Mouse (Mus musculus): ENCODE data around the gene Tgm1. TPM values are rescaled to one million over a fixed set of nuclear protein-coding genes. Genes with fewer than 3 reads are reported as not detected.

Gene Tgm1
- polyA plus RNA-seq, 1 experiment from 2014 or later: 2.1 TPM

- H3K4me1 ChIP-seq (ENCODE audit: control insufficient read depth, insufficient read depth, low read length): peaks cover 6% of the 10 kb centered on the region; the same call in 1 of the 2 replicates
- H3K4me2 ChIP-seq (ENCODE audit: low read depth, severe bottlenecking): peak overlapping the region; percentile 66; the same call in 1 of the 2 replicates
- no peak overlapping the region for H3K27ac ChIP-seq (replicated peaks; ENCODE audit: low read depth, low read length)
- no peaks in the 10 kb centered on the region for H3K9me3 ChIP-seq (ENCODE audit: control insufficient read depth, low read length)
- no peaks in the 10 kb centered on the region for H3K27me3 ChIP-seq (ENCODE audit: control insufficient read depth, insufficient read depth, low read length)
- no peaks in the 10 kb centered on the region for H3K36me3 ChIP-seq (ENCODE audit: control insufficient read depth, insufficient read depth, low read length)
- 78% methylated on average over 6 of the region's 6 CpGs for WGBS
- no peak overlapping the region for H3K9ac ChIP-seq (ENCODE audit: low read length)
- peak overlapping the region; percentile 73 for H3K4me3 ChIP-seq (ENCODE audit: low read depth, low read length)
- no peak for ATAC-seq (ENCODE audit: insufficient number of reproducible peaks, low FRiP score, low TSS enrichment, low read depth)
- no peak for DNase-seq (ENCODE audit: low spot score)
These were observed 7.3 kb upstream of the Tgm1 start for GRCm38 (mm10) chr14:55721076-55721475.

DNA sequence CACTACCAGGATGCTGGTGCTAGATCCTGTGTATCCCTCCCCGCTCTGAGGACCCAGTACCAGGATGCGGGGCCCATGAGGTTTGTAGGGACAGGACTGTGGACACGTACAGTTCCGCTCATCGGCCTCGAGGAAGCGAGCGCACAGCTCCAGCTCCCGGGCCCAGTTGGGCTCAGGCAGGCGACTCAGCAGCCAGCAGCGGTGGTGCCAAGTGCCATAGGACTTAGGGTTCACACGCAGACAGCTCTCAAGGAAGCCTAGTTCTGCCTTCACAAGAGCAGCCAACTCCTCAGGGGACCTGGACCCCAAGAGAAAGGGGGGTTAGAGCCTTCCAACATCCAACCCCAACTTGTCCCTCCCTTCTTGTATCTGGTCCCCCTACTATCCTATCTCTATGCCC, 6.9 kb upstream of the Tgm1 start:
- WGBS: 93% methylated on average over 12 of the region's 12 CpGs
- ATAC-seq (ENCODE audit: insufficient number of reproducible peaks, low FRiP score, low TSS enrichment, low read depth) (no peak), DNase-seq (ENCODE audit: low spot score) (no peak)
- Histone ChIP-seq H3K4me3 (ENCODE audit: low read depth, low read length) (no peak overlapping the region; the same call in 1 of the 2 replicates), H3K4me2 (ENCODE audit: low read depth, severe bottlenecking) (no peak overlapping the region), H3K9me3 (ENCODE audit: control insufficient read depth, low read length) (no peaks in the 10 kb centered on the region), H3K36me3 (ENCODE audit: control insufficient read depth, insufficient read depth, low read length) (no peaks in the 10 kb centered on the region), H3K9ac (ENCODE audit: low read length) (no peak overlapping the region), H3K27ac (replicated peaks; ENCODE audit: low read depth, low read length) (no peak overlapping the region), H3K27me3 (ENCODE audit: control insufficient read depth, insufficient read depth, low read length) (no peaks in the 10 kb centered on the region), H3K4me1 (ENCODE audit: control insufficient read depth, insufficient read depth, low read length) (peaks cover 6% of the 10 kb centered on the region; the same call in 1 of the 2 replicates)

DNA sequence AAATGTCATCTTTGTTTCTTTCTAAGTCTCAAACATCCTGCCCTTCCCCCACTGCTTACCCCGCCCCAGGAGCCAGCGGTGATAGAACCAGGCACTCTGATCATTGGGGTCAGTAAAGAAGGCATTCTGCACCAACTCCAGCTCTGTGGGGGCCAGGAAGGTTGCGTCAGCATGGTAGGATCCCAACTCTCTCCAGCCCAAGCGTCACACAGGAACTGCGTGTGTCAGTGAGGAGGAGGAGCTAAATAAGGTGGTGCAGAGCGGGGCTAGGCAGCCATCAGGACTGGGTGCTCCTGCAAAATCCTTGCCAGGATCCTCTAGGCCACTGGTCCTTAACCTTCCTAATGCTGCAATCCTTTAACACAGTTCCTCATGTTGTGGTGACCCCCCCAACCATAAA, 6.0 kb upstream of the Tgm1 start:
- Histone ChIP-seq H3K4me2 (ENCODE audit: low read depth, severe bottlenecking) (no peak overlapping the region), H3K4me1 (ENCODE audit: control insufficient read depth, insufficient read depth, low read length) (peaks cover 6% of the 10 kb centered on the region; the same call in 1 of the 2 replicates), H3K27me3 (ENCODE audit: control insufficient read depth, insufficient read depth, low read length) (no peaks in the 10 kb centered on the region), H3K36me3 (ENCODE audit: control insufficient read depth, insufficient read depth, low read length) (no peaks in the 10 kb centered on the region), H3K27ac (replicated peaks; ENCODE audit: low read depth, low read length) (no peak overlapping the region), H3K9ac (ENCODE audit: low read length) (no peak overlapping the region), H3K9me3 (ENCODE audit: control insufficient read depth, low read length) (no peaks in the 10 kb centered on the region), H3K4me3 (ENCODE audit: low read depth, low read length) (no peak overlapping the region)
- 83% methylated on average over 6 of the region's 6 CpGs for WGBS
- no peak for DNase-seq (ENCODE audit: low spot score)
- no peak for ATAC-seq (ENCODE audit: insufficient number of reproducible peaks, low FRiP score, low TSS enrichment, low read depth)

- WGBS: 81% methylated on average over 8 of the region's 8 CpGs
- Histone ChIP-seq H3K4me1 (ENCODE audit: control insufficient read depth, insufficient read depth, low read length) (peaks cover 6% of the 10 kb centered on the region; the same call in 1 of the 2 replicates), H3K9me3 (ENCODE audit: control insufficient read depth, low read length) (no peaks in the 10 kb centered on the region), H3K36me3 (ENCODE audit: control insufficient read depth, insufficient read depth, low read length) (no peaks in the 10 kb centered on the region), H3K4me3 (ENCODE audit: low read depth, low read length) (no peak overlapping the region), H3K27me3 (ENCODE audit: control insufficient read depth, insufficient read depth, low read length) (peaks cover 7% of the 10 kb centered on the region), H3K27ac (replicated peaks; ENCODE audit: low read depth, low read length) (no peak overlapping the region), H3K4me2 (ENCODE audit: low read depth, severe bottlenecking) (no peak overlapping the region), H3K9ac (ENCODE audit: low read length) (no peak overlapping the region)
- ATAC-seq (ENCODE audit: insufficient number of reproducible peaks, low FRiP score, low TSS enrichment, low read depth) (no peak), DNase-seq (ENCODE audit: low spot score) (no peak)
These were observed 3.2 kb upstream of the Tgm1 start for GRCm38 (mm10) chr14:55716884-55717283.

DNA sequence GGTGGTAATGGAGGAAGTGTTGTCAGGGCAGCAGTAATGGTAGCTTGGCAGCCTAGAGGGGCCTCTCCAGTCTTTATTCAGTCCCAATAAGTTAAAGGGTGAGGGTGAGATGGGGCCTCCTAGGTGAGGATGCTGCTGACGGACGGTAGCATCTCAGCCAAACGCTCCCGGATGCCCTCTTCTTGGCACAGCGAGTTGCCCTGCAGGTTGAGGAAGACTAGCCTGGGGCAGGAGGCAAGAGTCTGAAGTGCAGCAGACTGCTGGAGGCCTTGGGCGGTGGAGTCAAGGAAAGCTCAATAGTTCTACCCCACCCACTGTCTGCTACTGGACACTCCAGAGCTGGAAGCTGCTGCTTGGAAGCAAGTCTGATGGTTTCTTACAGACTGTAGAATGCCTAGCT, 2.5 kb upstream of the Tgm1 start:
- H3K9ac ChIP-seq (ENCODE audit: low read length): no peak overlapping the region
- H3K4me3 ChIP-seq (ENCODE audit: low read depth, low read length): no peak overlapping the region
- peaks cover 7% of the 10 kb centered on the region for H3K27me3 ChIP-seq (ENCODE audit: control insufficient read depth, insufficient read depth, low read length)
- no peaks in the 10 kb centered on the region for H3K36me3 ChIP-seq (ENCODE audit: control insufficient read depth, insufficient read depth, low read length)
- no peak overlapping the region for H3K4me2 ChIP-seq (ENCODE audit: low read depth, severe bottlenecking)
- no peaks in the 10 kb centered on the region for H3K9me3 ChIP-seq (ENCODE audit: control insufficient read depth, low read length)
- ATAC-seq (ENCODE audit: insufficient number of reproducible peaks, low FRiP score, low TSS enrichment, low read depth) (no peak), DNase-seq (ENCODE audit: low spot score) (no peak)
- WGBS: 92% methylated on average over 6 of the region's 6 CpGs
- no peak overlapping the region for H3K27ac ChIP-seq (replicated peaks; ENCODE audit: low read depth, low read length)
- peaks cover 4% of the 10 kb centered on the region; the same call in 1 of the 2 replicates for H3K4me1 ChIP-seq (ENCODE audit: control insufficient read depth, insufficient read depth, low read length)

DNA sequence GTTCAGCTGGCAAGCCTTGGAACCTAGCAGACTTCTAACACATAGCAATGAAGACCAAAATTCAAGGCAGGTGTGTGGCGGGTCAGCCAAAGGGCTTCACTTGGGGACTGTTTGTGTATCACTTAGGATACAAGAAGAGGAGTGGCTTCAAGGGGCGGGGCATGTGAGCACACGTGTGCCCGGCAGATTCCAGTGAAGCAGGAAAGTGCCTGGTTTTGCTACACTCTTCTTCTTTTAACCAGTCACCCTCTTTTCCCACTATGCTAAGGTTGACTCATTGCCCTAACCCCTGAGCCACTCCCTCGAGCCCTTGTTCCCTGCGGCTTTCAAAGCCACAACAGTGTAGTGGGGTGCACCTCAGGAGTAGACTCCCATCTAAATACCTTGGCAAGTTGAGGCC, 1.2 kb upstream of the Tgm1 start:
- Histone ChIP-seq H3K36me3 (ENCODE audit: control insufficient read depth, insufficient read depth, low read length) (no peaks in the 10 kb centered on the region), H3K4me1 (ENCODE audit: control insufficient read depth, insufficient read depth, low read length) (no peaks in the 10 kb centered on the region), H3K4me3 (ENCODE audit: low read depth, low read length) (no peak overlapping the region), H3K27ac (replicated peaks; ENCODE audit: low read depth, low read length) (no peak overlapping the region), H3K27me3 (ENCODE audit: control insufficient read depth, insufficient read depth, low read length) (peaks cover 7% of the 10 kb centered on the region), H3K9ac (ENCODE audit: low read length) (no peak overlapping the region), H3K4me2 (ENCODE audit: low read depth, severe bottlenecking) (no peak overlapping the region), H3K9me3 (ENCODE audit: control insufficient read depth, low read length) (no peaks in the 10 kb centered on the region)
- WGBS: 37% methylated on average over 6 of the region's 6 CpGs
- no peak for DNase-seq (ENCODE audit: low spot score)
- ATAC-seq (ENCODE audit: insufficient number of reproducible peaks, low FRiP score, low TSS enrichment, low read depth): no peak

GRCm38 (mm10) chr14:55713007-55713728, 558 bp downstream of the Tgm1 start:
- peak overlapping the region; percentile 18; the same call in 1 of the 2 replicates for H3K4me2 ChIP-seq (ENCODE audit: low read depth, severe bottlenecking)
- DNase-seq (ENCODE audit: low spot score) (peak; percentile 29), ATAC-seq (ENCODE audit: insufficient number of reproducible peaks, low FRiP score, low TSS enrichment, low read depth) (0 out of 2 replicates have a peak, but pooled peaks have one; percentile 22)
- H3K27me3 ChIP-seq (ENCODE audit: control insufficient read depth, insufficient read depth, low read length): peaks cover 7% of the 10 kb centered on the region
- no peak overlapping the region for H3K9ac ChIP-seq (ENCODE audit: low read length)
- WGBS: 9% methylated on average over 25 of the region's 25 CpGs
- H3K4me1 ChIP-seq (ENCODE audit: control insufficient read depth, insufficient read depth, low read length): no peaks in the 10 kb centered on the region
- no peak overlapping the region for H3K4me3 ChIP-seq (ENCODE audit: low read depth, low read length)
- H3K36me3 ChIP-seq (ENCODE audit: control insufficient read depth, insufficient read depth, low read length): no peaks in the 10 kb centered on the region
- H3K27ac ChIP-seq (replicated peaks; ENCODE audit: low read depth, low read length): no peak overlapping the region
- no peaks in the 10 kb centered on the region for H3K9me3 ChIP-seq (ENCODE audit: control insufficient read depth, low read length)

GRCm38 (mm10) chr14:55711786-55712185, 1.9 kb downstream of the Tgm1 start:
- Histone ChIP-seq H3K27ac (replicated peaks; ENCODE audit: low read depth, low read length) (no peak overlapping the region), H3K4me2 (ENCODE audit: low read depth, severe bottlenecking) (no peak overlapping the region)
- no peak for DNase-seq (ENCODE audit: low spot score)

More at GRCm38 (mm10) chr14:55711786-55712185, 1.9 kb downstream of the Tgm1 start:
- Histone ChIP-seq H3K4me1 (ENCODE audit: control insufficient read depth, insufficient read depth, low read length) (no peaks in the 10 kb centered on the region), H3K9ac (ENCODE audit: low read length) (no peak overlapping the region), H3K36me3 (ENCODE audit: control insufficient read depth, insufficient read depth, low read length) (no peaks in the 10 kb centered on the region), H3K4me3 (ENCODE audit: low read depth, low read length) (no peak overlapping the region), H3K27me3 (ENCODE audit: control insufficient read depth, insufficient read depth, low read length) (peaks cover 7% of the 10 kb centered on the region), H3K9me3 (ENCODE audit: control insufficient read depth, low read length) (no peaks in the 10 kb centered on the region)
- 83% methylated on average over 7 of the region's 7 CpGs for WGBS
- no peak for ATAC-seq (ENCODE audit: insufficient number of reproducible peaks, low FRiP score, low TSS enrichment, low read depth)
